Mouse (Mus musculus): ENCODE data around the gene Foxc2. TPM values are rescaled to one million over a fixed set of nuclear protein-coding genes. Genes with fewer than 3 reads are reported as not detected.

The Foxc2 gene
- polyA plus RNA-seq, 1 experiment from 2014 or later = 2.6 TPM

DNA sequence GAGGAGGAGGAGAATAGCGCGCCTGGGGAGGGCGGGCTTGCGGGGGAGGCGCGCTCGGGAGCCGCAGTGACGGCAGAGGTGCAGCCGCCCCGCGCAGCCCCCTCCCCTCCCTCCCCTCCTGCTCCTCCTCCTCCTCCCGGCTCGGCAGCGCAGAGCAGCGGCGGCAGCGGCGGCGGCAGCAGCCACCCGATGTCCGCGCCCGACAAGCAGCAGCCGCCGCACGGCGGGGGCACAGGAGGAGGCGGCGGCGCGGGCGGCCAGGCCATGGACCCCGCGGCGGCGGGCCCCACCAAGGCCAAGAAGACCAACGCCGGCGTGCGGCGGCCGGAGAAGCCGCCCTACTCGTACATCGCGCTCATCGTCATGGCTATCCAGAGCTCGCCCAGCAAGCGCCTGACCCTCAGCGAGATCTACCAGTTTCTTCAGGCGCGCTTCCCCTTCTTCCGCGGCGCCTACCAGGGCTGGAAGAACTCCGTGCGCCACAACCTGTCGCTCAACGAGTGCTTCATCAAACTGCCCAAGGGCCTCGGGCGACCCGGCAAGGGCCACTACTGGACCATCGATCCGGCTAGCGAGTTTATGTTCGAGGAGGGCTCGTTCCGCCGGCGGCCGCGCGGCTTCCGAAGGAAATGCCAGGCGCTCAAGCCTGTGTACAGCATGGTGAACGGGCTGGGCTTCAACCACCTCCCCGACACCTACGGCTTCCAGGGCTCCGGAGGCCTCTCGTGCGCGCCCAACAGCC, 31.6 kb upstream of the Foxc2 start, which contains the start of gene Foxf1:
Gene Foxf1, plus strand, starts transcription at position 177 of the 742 bp plus-strand sequence.
- peaks cover 4% of the 10 kb centered on the region; the same call in 1 of the 2 replicates for H3K4me1 ChIP-seq (replicated peaks; ENCODE audit: control insufficient read depth, insufficient read depth, low read length)
- ATAC-seq (replicated peaks; ENCODE audit: low FRiP score) = peak; percentile 47; the same call in 1 of the 2 replicates
- WGBS = under 1% methylated on average over 74 of the region's 83 CpGs

DNA sequence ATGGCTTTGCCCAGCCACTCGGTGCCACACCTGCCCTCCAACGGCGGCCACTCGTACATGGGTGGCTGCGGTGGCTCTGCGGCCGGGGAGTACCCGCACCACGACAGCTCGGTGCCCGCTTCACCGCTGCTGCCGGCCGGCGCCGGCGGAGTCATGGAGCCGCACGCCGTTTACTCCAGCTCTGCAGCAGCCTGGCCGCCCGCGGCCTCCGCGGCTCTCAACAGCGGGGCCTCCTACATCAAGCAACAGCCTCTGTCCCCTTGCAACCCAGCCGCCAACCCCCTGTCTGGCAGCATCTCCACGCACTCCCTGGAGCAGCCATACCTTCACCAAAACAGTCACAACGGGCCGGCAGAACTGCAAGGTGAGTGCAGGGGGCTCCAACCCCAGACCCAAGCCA, 31.0 kb upstream of the Foxc2 start:
- Histone ChIP-seq H3K9ac (ENCODE audit: low read depth, low read length) (peak overlapping the region; percentile 69), H3K4me3 (ENCODE audit: low read depth, low read length) (peak overlapping the region; percentile 57), H3K27me3 (replicated peaks; ENCODE audit: control insufficient read depth, insufficient read depth, low read length) (peaks cover 100% of the 10 kb centered on the region), H3K4me1 (replicated peaks; ENCODE audit: control insufficient read depth, insufficient read depth, low read length) (peaks cover 6% of the 10 kb centered on the region; the same call in 1 of the 2 replicates), H3K36me3 (ENCODE audit: control insufficient read depth, insufficient read depth, low read length) (no peaks in the 10 kb centered on the region), H3K27ac (ENCODE audit: low read depth, low read length) (peak overlapping the region; percentile 75), H3K4me2 (peak overlapping the region; percentile 65), H3K9me3 (ENCODE audit: control insufficient read depth, low read length) (no peaks in the 10 kb centered on the region)
- 3% methylated on average over 30 of the region's 30 CpGs for WGBS
- DNase-seq (ENCODE audit: low spot score) (no peak), ATAC-seq (replicated peaks; ENCODE audit: low FRiP score) (no peak)

More for the DNA sequence above, 31.6 kb upstream of the Foxc2 start, which contains the start of gene Foxf1:
- Histone ChIP-seq H3K9me3 (ENCODE audit: control insufficient read depth, low read length) (no peaks in the 10 kb centered on the region), H3K4me3 (ENCODE audit: low read depth, low read length) (peak within 1 kb of the TSS; percentile 57), H3K4me2 (peak within 1 kb of the TSS; percentile 65), H3K27me3 (replicated peaks; ENCODE audit: control insufficient read depth, insufficient read depth, low read length) (peaks cover 100% of the 10 kb centered on the region), H3K9ac (ENCODE audit: low read depth, low read length) (peak within 1 kb of the TSS; percentile 69), H3K27ac (ENCODE audit: low read depth, low read length) (peak within 1 kb of the TSS; percentile 82), H3K36me3 (ENCODE audit: control insufficient read depth, insufficient read depth, low read length) (no peaks in the 10 kb centered on the region)
- no peak for DNase-seq (ENCODE audit: low spot score)

DNA sequence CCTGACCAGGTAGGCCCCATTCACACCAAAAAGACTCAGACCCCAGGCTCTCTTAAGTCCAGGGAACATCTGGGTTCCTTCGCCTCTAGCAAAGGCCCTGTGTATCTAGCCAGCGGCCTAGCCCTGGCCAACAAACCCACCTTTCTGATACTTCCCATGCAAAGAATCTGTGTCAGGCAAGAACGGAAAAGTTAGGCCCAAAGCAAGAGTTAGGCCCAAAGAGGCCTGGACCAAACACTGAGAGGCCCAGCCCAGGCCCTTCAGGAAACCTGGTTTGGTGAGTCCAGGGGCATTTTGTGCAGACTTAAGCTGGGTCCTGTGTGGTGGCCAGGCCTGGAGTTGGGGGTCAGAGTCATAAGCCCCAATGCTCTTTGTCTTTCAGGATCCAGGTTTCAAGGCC, 30.4 kb upstream of the Foxc2 start:
- DNase-seq (ENCODE audit: low spot score) (no peak), ATAC-seq (replicated peaks; ENCODE audit: low FRiP score) (no peak)
- Histone ChIP-seq H3K9me3 (ENCODE audit: control insufficient read depth, low read length) (no peaks in the 10 kb centered on the region), H3K27ac (ENCODE audit: low read depth, low read length) (no peak overlapping the region), H3K9ac (ENCODE audit: low read depth, low read length) (peak overlapping the region; percentile 69), H3K4me3 (ENCODE audit: low read depth, low read length) (peak overlapping the region; percentile 57), H3K4me2 (peak overlapping the region; percentile 65), H3K27me3 (replicated peaks; ENCODE audit: control insufficient read depth, insufficient read depth, low read length) (peaks cover 100% of the 10 kb centered on the region), H3K36me3 (ENCODE audit: control insufficient read depth, insufficient read depth, low read length) (no peaks in the 10 kb centered on the region), H3K4me1 (replicated peaks; ENCODE audit: control insufficient read depth, insufficient read depth, low read length) (peaks cover 6% of the 10 kb centered on the region; the same call in 1 of the 2 replicates)
- 42% methylated on average over 3 of the region's 3 CpGs for WGBS

DNA sequence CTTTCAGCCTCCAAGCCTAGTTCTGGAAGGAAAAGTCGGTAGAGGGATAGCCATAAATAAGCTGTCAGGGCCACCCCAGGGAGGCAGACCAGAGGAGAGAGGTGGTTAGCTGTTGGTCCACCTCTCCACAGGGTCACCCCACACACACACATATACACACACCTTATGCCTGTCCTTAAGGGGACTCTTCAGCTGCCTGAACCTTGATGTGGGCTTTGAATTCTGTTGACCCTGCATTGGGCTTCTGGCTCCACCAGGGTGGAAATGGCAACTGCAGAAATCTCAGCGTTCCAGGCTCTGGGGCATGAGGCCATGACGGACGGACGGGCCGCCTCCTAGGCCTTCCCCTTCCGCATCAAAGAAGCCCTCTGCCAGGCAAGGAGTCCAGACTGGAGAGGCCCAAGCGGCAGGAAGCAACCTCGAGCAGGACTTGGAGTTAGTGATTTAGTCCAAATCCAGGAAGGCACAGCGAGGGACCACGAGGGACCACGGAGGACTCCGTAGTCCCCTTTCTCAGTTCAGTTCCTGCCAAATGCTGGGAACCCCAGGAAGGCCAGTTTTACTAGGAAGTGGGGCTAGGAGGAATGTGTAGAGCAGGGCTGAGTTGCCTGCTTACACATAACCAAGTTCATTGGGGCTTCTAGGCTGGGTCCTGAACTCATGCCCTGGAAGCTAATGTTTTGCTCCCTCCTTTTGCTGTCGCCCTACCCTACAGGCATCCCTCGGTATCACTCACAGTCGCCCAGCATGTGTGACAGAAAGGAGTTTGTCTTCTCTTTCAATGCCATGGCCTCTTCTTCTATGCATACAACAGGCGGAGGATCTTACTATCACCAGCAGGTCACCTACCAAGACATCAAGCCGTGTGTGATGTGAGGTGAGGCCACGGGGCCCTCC, 29.7 kb upstream of the Foxc2 start:
- peaks cover 100% of the 10 kb centered on the region for H3K27me3 ChIP-seq (replicated peaks; ENCODE audit: control insufficient read depth, insufficient read depth, low read length)
- H3K9ac ChIP-seq (ENCODE audit: low read depth, low read length) = peak overlapping the region; percentile 69
- WGBS = 19% methylated on average over 19 of the region's 19 CpGs
- H3K4me2 ChIP-seq = peak overlapping the region; percentile 65
- no peak for DNase-seq (ENCODE audit: low spot score)
- H3K36me3 ChIP-seq (ENCODE audit: control insufficient read depth, insufficient read depth, low read length) = no peaks in the 10 kb centered on the region
- peak overlapping the region; percentile 57 for H3K4me3 ChIP-seq (ENCODE audit: low read depth, low read length)
- no peaks in the 10 kb centered on the region for H3K9me3 ChIP-seq (ENCODE audit: control insufficient read depth, low read length)
- no peak for ATAC-seq (replicated peaks; ENCODE audit: low FRiP score)
- H3K27ac ChIP-seq (ENCODE audit: low read depth, low read length) = peak overlapping the region; percentile 34; the same call in 1 of the 2 replicates
- H3K4me1 ChIP-seq (replicated peaks; ENCODE audit: control insufficient read depth, insufficient read depth, low read length) = peaks cover 6% of the 10 kb centered on the region; the same call in 1 of the 2 replicates

DNA sequence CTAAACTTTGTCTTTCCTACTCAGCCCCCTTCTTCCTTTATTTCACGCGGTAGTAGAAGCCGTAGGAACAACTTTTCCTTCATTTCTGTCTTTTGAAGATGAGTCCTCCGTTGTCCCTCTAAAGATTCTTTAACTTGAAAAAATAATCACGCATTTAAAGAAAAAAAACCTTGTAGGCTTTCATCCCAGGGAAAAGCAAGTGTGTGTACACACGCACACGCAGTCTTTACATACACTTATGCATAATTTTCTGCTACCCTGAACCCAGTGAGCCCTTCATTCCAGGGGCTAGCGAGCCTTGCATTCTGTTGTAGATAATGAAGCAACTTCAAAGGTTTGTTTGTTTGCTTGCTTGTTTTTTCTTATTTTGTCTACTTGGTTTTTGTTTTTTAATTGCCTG, 27.7 kb upstream of the Foxc2 start:
- Histone ChIP-seq H3K4me1 (replicated peaks; ENCODE audit: control insufficient read depth, insufficient read depth, low read length) (peaks cover 4% of the 10 kb centered on the region; the same call in 1 of the 2 replicates), H3K4me3 (ENCODE audit: low read depth, low read length) (peak overlapping the region; percentile 37), H3K4me2 (peak overlapping the region; percentile 65), H3K27me3 (replicated peaks; ENCODE audit: control insufficient read depth, insufficient read depth, low read length) (peaks cover 93% of the 10 kb centered on the region), H3K9ac (ENCODE audit: low read depth, low read length) (no peak overlapping the region; the same call in 1 of the 2 replicates), H3K36me3 (ENCODE audit: control insufficient read depth, insufficient read depth, low read length) (no peaks in the 10 kb centered on the region), H3K9me3 (ENCODE audit: control insufficient read depth, low read length) (no peaks in the 10 kb centered on the region), H3K27ac (ENCODE audit: low read depth, low read length) (no peak overlapping the region)
- no peak for DNase-seq (ENCODE audit: low spot score)
- WGBS = 19% methylated on average over 8 of the region's 8 CpGs
- ATAC-seq (replicated peaks; ENCODE audit: low FRiP score) = no peak

DNA sequence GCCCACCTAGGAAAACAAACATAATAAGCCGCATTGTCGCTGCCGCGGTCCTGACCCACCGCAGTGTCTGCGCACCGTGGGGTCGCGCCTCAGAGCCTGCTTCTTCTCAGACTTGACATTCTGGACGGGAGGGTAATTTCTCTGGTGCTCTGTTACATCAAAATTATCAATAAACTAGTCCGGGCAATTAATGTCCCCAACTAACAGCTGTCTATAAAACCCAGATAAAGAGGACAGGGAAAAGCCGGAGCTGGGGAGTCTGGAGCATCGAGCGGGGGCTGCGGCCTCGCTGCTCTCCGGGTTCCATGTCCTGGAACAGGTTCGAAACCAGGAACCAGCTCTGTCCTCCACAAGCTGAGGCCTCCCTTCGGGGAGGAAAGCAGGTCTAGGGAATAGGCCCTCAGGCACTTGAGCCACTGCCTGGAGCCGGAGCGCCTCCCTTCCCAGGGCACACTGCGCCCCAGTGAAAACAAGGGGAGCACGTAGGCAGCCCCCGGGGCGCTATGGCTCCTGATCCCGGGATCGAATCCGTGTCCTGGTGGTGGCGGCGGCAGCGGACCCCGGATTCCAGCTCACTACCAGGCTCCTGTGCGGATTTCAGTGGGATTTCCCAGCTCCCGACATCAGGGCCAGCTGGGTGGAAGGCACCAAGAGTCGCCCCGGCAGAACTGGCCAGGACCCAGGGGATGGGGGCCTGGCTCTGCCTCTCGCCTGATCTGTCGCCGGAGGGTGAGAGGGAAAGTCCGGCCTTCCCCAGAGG, 26.9 kb upstream of the Foxc2 start:
- no peaks in the 10 kb centered on the region for H3K9me3 ChIP-seq (ENCODE audit: control insufficient read depth, low read length)
- peaks cover 4% of the 10 kb centered on the region; the same call in 1 of the 2 replicates for H3K4me1 ChIP-seq (replicated peaks; ENCODE audit: control insufficient read depth, insufficient read depth, low read length)
- 12% methylated on average over 40 of the region's 40 CpGs for WGBS
- H3K9ac ChIP-seq (ENCODE audit: low read depth, low read length) = peak overlapping the region; percentile 46; the same call in 1 of the 2 replicates
- peak overlapping the region; percentile 65 for H3K4me2 ChIP-seq
- no peaks in the 10 kb centered on the region for H3K36me3 ChIP-seq (ENCODE audit: control insufficient read depth, insufficient read depth, low read length)
- H3K4me3 ChIP-seq (ENCODE audit: low read depth, low read length) = peak overlapping the region; percentile 37
- DNase-seq (ENCODE audit: low spot score) (no peak), ATAC-seq (replicated peaks; ENCODE audit: low FRiP score) (no peak)
- H3K27me3 ChIP-seq (replicated peaks; ENCODE audit: control insufficient read depth, insufficient read depth, low read length) = peaks cover 85% of the 10 kb centered on the region
- H3K27ac ChIP-seq (ENCODE audit: low read depth, low read length) = no peak overlapping the region

DNA sequence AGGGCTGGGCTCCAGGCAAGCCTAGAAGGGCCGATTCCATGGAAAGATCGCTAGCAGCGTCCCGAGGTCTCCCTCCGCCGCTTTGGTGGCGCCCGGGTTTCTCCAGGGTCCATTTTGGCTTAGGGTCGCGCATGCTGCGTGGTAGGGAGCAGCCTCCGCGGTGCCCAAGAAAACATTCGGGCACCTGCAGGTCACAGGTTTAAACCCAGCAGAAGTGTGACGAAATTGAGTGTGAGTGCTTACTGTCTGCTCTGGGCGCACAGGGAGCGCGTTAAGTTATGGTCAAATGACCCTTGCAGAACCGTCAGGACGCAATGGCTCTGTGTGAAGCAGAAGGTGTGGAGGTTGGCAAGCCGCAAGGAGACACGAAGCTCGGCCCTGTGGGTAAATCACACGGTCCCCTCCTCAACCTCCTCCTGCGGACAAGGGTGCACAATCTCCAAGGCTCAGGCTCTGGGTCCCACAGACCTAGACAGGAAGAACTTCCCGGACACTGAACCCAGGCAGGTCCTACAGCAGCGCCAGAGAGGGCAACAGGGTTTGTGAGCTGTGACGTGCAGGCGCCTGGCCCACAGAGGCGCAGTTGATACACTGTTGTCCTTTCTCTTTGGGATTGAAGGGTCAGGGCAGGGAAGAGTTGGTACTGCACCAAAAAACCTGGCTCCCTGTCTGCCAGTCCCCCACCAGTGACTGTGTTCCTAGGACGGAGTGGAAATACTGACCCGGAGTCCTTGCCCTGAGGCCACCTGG, 26.2 kb upstream of the Foxc2 start:
- H3K27me3 ChIP-seq (replicated peaks; ENCODE audit: control insufficient read depth, insufficient read depth, low read length) = peaks cover 78% of the 10 kb centered on the region
- H3K4me3 ChIP-seq (ENCODE audit: low read depth, low read length) = peak overlapping the region; percentile 37
- 11% methylated on average over 32 of the region's 32 CpGs for WGBS
- ATAC-seq (replicated peaks; ENCODE audit: low FRiP score) = no peak
- no peaks in the 10 kb centered on the region for H3K36me3 ChIP-seq (ENCODE audit: control insufficient read depth, insufficient read depth, low read length)
- no peaks in the 10 kb centered on the region for H3K9me3 ChIP-seq (ENCODE audit: control insufficient read depth, low read length)
- peaks cover 4% of the 10 kb centered on the region; the same call in 1 of the 2 replicates for H3K4me1 ChIP-seq (replicated peaks; ENCODE audit: control insufficient read depth, insufficient read depth, low read length)
- peak overlapping the region; percentile 65 for H3K4me2 ChIP-seq
- no peak for DNase-seq (ENCODE audit: low spot score)
- peak overlapping the region; percentile 46; the same call in 1 of the 2 replicates for H3K9ac ChIP-seq (ENCODE audit: low read depth, low read length)
- H3K27ac ChIP-seq (ENCODE audit: low read depth, low read length) = no peak overlapping the region

Measured in liver, embryonic 11.5 days (tissue).